Mouse (Mus musculus) kidney, postnatal 0 days (tissue): ENCODE measurements around the gene Ube2c. TPM values are rescaled to one million over a fixed set of nuclear protein-coding genes. Genes with fewer than 3 reads are reported as not detected.
A peak's percentile ranks its signal among the peaks of the same experiment; 100 is the strongest.

Experiments
- ATAC-seq: fragments of 200-750 bp; cut with Nextera tagmentation; replicated peaks from 2 replicates; pipeline ENCODE4 v1.8.0; 2017; ENCODE audit warnings: low read depth, moderate number of reproducible peaks, moderate TSS enrichment, moderate library complexity; ENCODE audit not compliant: low FRiP score
- DNase-seq: peaks from one replicate; pipeline ENCODE4 v3.0.0-alpha.2; 2016; ENCODE audit warnings: low spot score
- H3K27ac ChIP-seq: fragments of 300-500 bp; sonication (generic); 2 replicates; pipeline ENCODE4 v1.5.1; 2014; ENCODE audit warnings: mild to moderate bottlenecking
- H3K27me3 ChIP-seq: fragments of 300-500 bp; sonication (generic); 2 replicates; pipeline ENCODE4 v1.6.1; 2014; ENCODE audit warnings: low read length, mixed read lengths; ENCODE audit not compliant: insufficient read depth
- H3K36me3 ChIP-seq: fragments of 300-500 bp; sonication (generic); 2 replicates; pipeline ENCODE4 v1.6.1; 2014; ENCODE audit warnings: low read length, mixed read lengths; ENCODE audit not compliant: insufficient read depth
- H3K4me1 ChIP-seq: fragments of 300-500 bp; sonication (generic); replicated peaks from 2 replicates; pipeline ENCODE4 v1.6.1; 2014; ENCODE audit warnings: antibody characterized with exemption, low read length, mixed read lengths; ENCODE audit not compliant: insufficient read depth
- H3K4me2 ChIP-seq: fragments of 300-500 bp; sonication (generic); 2 replicates; pipeline ENCODE4 v1.6.1; 2014; ENCODE audit warnings: mild to moderate bottlenecking, low read length, moderate library complexity, mixed read lengths
- H3K4me3 ChIP-seq: fragments of 300-500 bp; sonication (generic); replicated peaks from 2 replicates; pipeline ENCODE4 v1.5.1; 2014; ENCODE audit warnings: low read depth, low read length
- H3K9ac ChIP-seq: fragments of 300-500 bp; sonication (generic); 2 replicates; pipeline ENCODE4 v1.6.1; 2014; ENCODE audit warnings: low read depth, low read length
- H3K9me3 ChIP-seq: fragments of 300-500 bp; sonication (generic); replicated peaks from 2 replicates; pipeline ENCODE4 v1.6.1; 2016; ENCODE audit warnings: low read length, inconsistent platforms, mixed read lengths
- CTCF ChIP-seq: IDR thresholded peaks from 2 replicates; pipeline ENCODE4 v1.5.1; 2016; ENCODE audit warnings: antibody characterized with exemption, low read depth, mild to moderate bottlenecking, moderate library complexity
- WGBS: fragments of 180-500 bp; shearing (Covaris S2); extraction: QIAGEN DNeasy Blood & Tissue Kit; methylation state at CpG from one replicate; pipeline ENCODE4 v1.1.7; 2014; 5-methylcytosine and 5-hydroxymethylcytosine counted together
- polyA plus RNA-seq: library from polyadenylated mRNA; unstranded; fragments of >200 nt; fragmentation: Nextera tagmentation; extraction: Ambion mirVana; gene quantifications from 2 replicates; pipeline ENCODE4 v1.2.1, GENCODE M21; 2015

Gene Ube2c
- polyA plus RNA-seq, 1 experiment from 2014 or later, result 132 TPM

- Histone ChIP-seq H3K9me3 (no peaks in the 10 kb centered on the region), H3K4me1 (0 out of 2 replicates have a peak, but pooled peaks cover 9% of the 10 kb centered on the region), H3K27me3 (no peaks in the 10 kb centered on the region), H3K4me3 (peak overlapping the region; percentile 81), H3K27ac (no peak overlapping the region), H3K9ac (peak overlapping the region; percentile 65), H3K36me3 (peaks cover 20% of the 10 kb centered on the region), H3K4me2 (peak overlapping the region; percentile 90)
- TF ChIP-seq CTCF, result no peak
- ATAC-seq, result no peak
- DNase-seq, result no peak
- WGBS, result 2% methylated on average over 15 of the region's 15 CpGs
These were observed 581 bp downstream of the Ube2c start for GRCm38 (mm10) chr2:164770279-164770678.

- no peak for TF ChIP-seq CTCF
- peak overlapping the region; percentile 90 for H3K4me2 ChIP-seq
- no peaks in the 10 kb centered on the region for H3K9me3 ChIP-seq
- H3K4me1 ChIP-seq, result 0 out of 2 replicates have a peak, but pooled peaks cover 9% of the 10 kb centered on the region
- H3K36me3 ChIP-seq, result peaks cover 12% of the 10 kb centered on the region; the same call in 1 of the 2 replicates
- ATAC-seq (no peak), DNase-seq (no peak)
- WGBS, result 59% methylated on average over 8 of the region's 8 CpGs
- peak overlapping the region; percentile 81 for H3K4me3 ChIP-seq
- no peak overlapping the region for H3K27ac ChIP-seq
- H3K9ac ChIP-seq, result no peak overlapping the region
- no peaks in the 10 kb centered on the region for H3K27me3 ChIP-seq
These were observed 1.4 kb downstream of the Ube2c start for GRCm38 (mm10) chr2:164771123-164771522.

DNA sequence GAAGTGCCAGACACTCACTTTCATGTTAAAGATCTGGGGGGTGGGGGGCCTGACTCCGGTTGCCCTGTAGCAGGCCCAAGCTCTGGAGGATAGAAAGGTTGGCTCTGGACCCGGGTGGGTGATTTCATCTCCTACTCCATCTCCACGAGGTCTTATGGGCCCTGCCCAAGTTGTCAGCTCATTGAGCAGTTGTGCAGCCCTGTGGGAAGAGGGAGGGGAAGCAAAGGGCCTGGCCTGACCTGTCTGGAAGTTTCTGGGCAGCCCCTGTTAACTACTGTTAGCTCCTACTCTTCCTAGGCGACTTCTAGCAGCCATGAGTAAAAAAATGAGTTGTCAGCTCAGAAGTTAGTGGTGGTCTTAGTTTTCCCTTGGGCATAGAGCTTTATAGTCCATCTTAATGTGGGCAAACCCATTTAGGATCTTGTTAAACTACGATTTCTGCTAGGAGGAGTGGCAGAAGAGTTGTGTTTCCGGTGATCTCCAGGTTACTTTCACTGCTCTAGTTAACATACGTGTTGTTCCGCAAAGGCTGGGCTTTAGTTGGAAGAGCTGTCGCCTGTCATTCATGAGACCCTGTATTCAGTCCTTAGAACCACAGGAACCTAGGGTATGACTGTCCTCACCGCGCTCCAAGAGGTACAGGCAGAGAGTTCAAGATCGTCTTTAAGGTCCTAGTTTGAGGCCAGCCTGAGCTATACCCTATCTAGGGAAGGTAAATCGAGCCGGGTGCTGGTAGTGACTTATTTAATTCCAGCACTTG is 3.7 kb downstream of the Ube2c start:
- WGBS, result 81% methylated on average over 14 of the region's 14 CpGs
- Histone ChIP-seq H3K4me1 (0 out of 2 replicates have a peak, but pooled peaks cover 9% of the 10 kb centered on the region), H3K9me3 (no peaks in the 10 kb centered on the region), H3K27me3 (no peaks in the 10 kb centered on the region), H3K4me3 (no peak overlapping the region), H3K4me2 (no peak overlapping the region), H3K9ac (no peak overlapping the region), H3K36me3 (no peaks in the 10 kb centered on the region), H3K27ac (no peak overlapping the region)
- ATAC-seq, result no peak
- DNase-seq, result no peak
- no peak for TF ChIP-seq CTCF

DNA sequence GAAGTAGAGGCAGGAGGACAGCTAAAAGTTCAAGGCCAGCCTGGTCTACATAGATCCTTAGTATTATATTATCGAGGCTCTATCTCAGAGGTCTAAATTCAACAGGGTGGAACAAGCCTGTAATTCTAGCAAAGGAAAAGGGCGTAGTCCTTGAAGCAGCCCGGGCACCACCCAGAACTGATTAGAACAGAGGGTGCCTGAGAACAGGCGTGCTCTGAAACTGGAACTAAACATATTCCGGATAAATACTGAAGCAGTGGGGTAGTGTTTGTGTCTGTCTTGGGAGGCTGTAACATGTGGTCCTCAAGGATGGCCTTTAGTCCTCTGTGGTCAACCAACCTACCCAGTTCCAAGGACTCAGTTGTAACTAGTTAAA is 4.3 kb downstream of the Ube2c start:
- WGBS, result 73% methylated on average over 5 of the region's 5 CpGs
- Histone ChIP-seq H3K27ac (no peak overlapping the region), H3K27me3 (no peaks in the 10 kb centered on the region), H3K9ac (no peak overlapping the region), H3K36me3 (no peaks in the 10 kb centered on the region), H3K4me1 (0 out of 2 replicates have a peak, but pooled peaks cover 9% of the 10 kb centered on the region), H3K4me2 (no peak overlapping the region), H3K9me3 (no peaks in the 10 kb centered on the region), H3K4me3 (no peak overlapping the region)
- ATAC-seq (no peak), DNase-seq (no peak)
- no peak for TF ChIP-seq CTCF

GRCm38 (mm10) chr2:164776130-164776529 is 6.4 kb downstream of the Ube2c start:
- Histone ChIP-seq H3K4me1 (0 out of 2 replicates have a peak, but pooled peaks cover 2% of the 10 kb centered on the region), H3K9ac (no peak overlapping the region), H3K27ac (no peak overlapping the region), H3K27me3 (no peaks in the 10 kb centered on the region), H3K9me3 (no peaks in the 10 kb centered on the region), H3K4me2 (no peak overlapping the region), H3K36me3 (no peaks in the 10 kb centered on the region), H3K4me3 (no peak overlapping the region)
- ATAC-seq (no peak), DNase-seq (no peak)
- 84% methylated on average over 6 of the region's 6 CpGs for WGBS
- no peak for TF ChIP-seq CTCF

DNA sequence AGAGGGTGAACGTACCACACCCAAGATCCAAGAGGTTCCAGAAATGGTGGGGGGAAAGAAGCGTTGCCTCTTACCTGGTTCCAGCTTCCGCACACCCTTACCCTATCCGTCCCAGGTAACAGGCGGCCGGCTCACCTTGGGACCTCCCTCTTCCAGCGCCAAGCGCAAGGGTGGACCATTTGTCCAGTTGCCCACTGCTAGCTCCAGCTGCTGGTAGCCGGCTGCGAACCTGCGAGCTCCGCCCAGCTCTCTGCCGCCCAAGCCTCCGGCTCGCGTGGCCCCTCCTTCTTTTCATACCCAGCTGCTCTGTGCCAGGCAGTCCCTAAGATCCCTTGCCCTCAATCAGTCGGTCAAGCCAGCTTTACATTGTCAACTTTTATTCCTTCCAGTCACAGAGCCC is 7.1 kb downstream of the Ube2c start:
- Histone ChIP-seq H3K4me2 (no peak overlapping the region), H3K9me3 (no peaks in the 10 kb centered on the region), H3K9ac (no peak overlapping the region), H3K36me3 (no peaks in the 10 kb centered on the region), H3K4me3 (no peak overlapping the region), H3K4me1 (no peaks in the 10 kb centered on the region), H3K27ac (no peak overlapping the region), H3K27me3 (no peaks in the 10 kb centered on the region)
- no peak for DNase-seq
- WGBS, result 70% methylated on average over 17 of the region's 17 CpGs
- no peak for TF ChIP-seq CTCF
- ATAC-seq, result no peak
